Mouse (Mus musculus): ENCODE results near the gene Zfp385b.

The Zfp385b gene

GRCm38 (mm10) chr2:77376823-77377222 lies 442.6 kb downstream of the Zfp385b start:
- DNase-seq (ENCODE audit: low read depth): no peak

GRCm38 (mm10) chr2:77375155-77375554 lies 444.3 kb downstream of the Zfp385b start:
- no peak for DNase-seq (ENCODE audit: low read depth)

- no peak for DNase-seq (ENCODE audit: low read depth)
Measured at GRCm38 (mm10) chr2:77369174-77369573, 450.3 kb downstream of the Zfp385b start.
